Mouse (Mus musculus): ENCODE results near the gene Zcchc24.
"Not testable (repeated sequence)": the region's sequence is repeated elsewhere in the genome, so short reads cannot be mapped to it uniquely, and the experiment has no call there.

Gene Zcchc24

GRCm38 (mm10) chr14:25768915-25769625 is at the start of gene Zcchc24:
Gene Zcchc24 (minus strand): TSS chr14:25769039.
- DNase-seq (ENCODE audit: low spot score) = peak; percentile 47

GRCm38 (mm10) chr14:25816416-25816815 is 47.6 kb upstream of the Zcchc24 start:
- DNase-seq (ENCODE audit: low spot score) = no peak

DNA sequence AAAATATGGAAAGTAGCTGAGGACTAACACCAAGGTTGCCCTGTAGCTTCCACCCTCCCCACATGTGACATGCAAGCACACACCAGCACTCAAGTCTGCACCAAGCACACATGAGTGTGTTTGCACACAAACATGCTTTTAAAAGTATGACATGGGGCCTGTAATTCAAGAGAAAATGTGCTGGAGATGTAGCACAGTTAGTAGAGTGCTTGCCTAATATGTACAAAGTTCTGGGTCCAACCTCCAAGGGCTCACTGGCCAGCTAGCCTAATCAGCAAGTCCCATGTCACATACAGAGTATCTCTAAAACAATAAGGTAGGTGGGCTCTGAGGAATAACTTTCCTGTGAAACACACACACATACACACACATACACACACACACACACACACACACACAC is 45.3 kb upstream of the Zcchc24 start:
- DNase-seq (ENCODE audit: low spot score) = no peak

GRCm38 (mm10) chr14:25811026-25811425 is 42.2 kb upstream of the Zcchc24 start:
- not testable (repeated sequence) for DNase-seq (ENCODE audit: low spot score)

- DNase-seq (ENCODE audit: low spot score) = no peak
These were observed 37.7 kb upstream of the Zcchc24 start for GRCm38 (mm10) chr14:25806561-25806960.

- no peak for DNase-seq (ENCODE audit: low spot score)
These were observed 37.0 kb upstream of the Zcchc24 start for GRCm38 (mm10) chr14:25805871-25806270.

DNA sequence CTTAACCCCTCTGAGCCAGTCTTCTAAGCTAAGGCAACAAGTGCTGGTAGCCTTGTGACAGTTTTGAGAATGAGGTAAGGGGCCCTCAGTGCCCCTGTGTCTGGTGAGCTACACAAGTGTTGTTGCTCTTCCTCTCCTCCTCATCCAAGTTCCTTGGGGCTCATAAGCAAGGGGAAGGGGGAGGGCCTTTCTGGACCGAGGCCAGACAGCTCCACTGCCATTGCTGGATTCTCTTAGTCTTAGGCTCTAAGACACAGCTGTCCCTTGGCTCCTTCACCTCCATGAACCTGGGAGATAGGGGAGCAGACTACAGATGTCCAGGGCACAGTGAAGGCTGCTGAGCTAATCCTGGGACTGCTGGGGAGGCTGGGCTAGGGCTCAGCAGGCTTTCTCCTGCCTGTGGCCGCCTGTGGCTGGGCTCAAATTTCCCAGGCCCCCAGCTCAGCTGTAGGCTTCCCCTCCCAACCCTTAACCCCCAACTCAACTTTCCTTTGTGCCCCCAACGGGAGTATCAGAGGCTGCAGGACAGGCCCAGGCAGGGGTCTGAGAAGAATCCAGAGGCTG is 34.5 kb upstream of the Zcchc24 start:
- DNase-seq (ENCODE audit: low spot score) = no peak

DNA sequence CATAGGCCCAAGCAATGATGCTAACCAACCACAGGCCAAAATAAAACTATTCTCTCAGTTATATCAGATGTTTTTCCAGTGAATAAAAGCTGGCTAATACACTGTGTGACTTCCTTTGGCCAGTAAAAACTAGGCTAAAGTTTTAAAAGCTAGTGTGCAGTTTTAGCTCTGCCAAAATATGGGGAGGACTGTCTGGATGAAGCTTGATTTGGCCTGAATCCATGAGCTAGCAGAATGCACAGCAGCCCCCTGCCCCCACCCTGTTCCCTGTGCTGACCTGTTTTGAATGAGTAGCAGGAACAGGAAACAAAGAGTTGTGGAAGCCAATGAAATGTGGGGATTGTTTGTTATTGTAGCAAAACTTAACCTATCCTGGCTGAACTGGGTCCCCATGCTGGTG is 33.7 kb upstream of the Zcchc24 start:
- DNase-seq (ENCODE audit: low spot score) = no peak

DNA sequence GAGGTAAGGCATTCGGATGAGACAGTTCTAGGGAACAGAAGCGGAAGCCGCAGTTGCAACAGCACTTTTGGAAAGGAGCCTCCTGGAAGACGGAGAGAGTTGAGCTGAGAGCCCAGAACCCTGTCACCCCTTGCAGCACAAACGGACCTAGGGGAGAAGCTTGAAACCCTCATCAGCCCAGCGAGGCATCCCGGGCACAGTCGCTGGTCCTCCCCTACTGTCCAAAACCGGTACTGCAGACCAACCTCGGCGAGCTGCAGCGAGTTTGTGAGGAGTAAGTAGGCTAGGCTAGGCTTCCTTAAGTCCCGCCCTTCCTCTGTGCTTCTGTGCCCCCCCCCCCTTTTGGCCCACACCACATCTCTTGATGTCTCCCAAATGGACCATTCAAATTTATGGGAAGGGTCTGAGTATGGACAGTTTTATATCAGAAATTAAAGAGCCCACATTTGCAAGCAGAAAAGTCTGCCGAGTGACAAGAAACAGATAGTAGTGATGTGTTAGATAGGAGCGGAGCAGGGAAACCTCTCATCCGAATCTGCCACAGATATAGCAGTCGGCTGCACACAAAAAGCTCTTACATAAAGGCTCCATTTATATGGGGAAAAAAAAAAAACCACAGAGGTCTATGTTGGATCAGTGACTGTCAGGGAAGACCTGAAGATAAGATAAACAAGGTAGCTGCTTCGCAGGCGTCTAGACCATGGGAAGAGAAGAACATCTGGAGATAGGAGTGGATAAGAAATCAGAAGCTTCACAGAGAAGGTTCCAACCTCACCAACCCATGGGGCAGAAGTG is 31.5 kb upstream of the Zcchc24 start:
- DNase-seq (ENCODE audit: low spot score) = peak; percentile 65

- no peak for DNase-seq (ENCODE audit: low spot score)
These were observed 27.8 kb upstream of the Zcchc24 start for GRCm38 (mm10) chr14:25796619-25797018.

DNA sequence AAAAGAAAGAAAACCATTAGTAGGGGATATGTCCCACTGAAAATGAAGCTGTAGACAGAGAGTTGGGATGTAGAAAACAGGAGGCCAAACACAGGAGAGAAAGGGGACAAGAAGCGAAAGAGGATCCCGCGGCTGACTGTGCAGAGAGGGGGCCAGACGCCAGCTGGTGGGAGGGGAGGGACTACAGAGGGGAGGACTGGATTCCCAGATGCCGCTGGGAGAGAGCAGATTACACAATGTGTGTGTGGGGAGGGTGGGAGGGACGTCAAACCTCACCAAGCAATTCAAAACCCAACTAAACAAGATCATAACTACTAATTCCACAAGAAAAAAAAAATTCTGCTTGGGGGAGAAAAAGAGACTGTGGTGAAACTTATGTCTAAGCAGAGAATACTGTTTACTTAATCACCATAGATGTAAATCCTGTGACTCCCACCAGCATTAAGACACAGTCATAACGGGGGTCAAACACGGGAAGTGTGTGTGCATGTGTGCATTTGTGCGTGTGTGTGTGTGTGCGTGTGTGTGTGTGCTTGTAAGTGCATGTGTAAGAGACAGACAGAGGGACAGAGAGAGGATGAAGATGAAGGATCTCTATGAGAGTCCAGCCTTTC is 26.8 kb upstream of the Zcchc24 start:
- no peak for DNase-seq (ENCODE audit: low spot score)

- no peak for DNase-seq (ENCODE audit: low spot score)
These were observed 26.2 kb upstream of the Zcchc24 start for GRCm38 (mm10) chr14:25795067-25795466.

DNA sequence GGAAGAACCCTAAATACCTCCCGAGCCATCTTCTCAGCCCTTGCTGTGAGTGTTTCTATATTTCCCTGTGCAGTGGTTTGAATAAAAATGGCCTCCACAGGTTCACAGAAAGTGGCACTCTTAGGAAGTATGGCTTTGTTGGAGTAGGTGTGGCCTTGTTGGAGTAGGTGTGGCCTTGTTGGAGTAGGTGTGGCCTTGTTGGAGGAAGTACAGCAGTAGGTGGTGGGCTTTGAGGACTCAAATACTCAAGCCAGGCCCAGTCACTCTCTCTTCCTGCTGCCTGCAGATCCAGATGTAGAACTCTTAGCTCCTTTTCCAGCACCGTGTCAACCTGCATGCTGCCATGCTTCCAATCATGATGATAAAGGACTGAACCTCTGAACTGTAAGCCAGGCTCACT is 25.5 kb upstream of the Zcchc24 start:
- DNase-seq (ENCODE audit: low spot score) = no peak

GRCm38 (mm10) chr14:25790768-25791302 is 22.0 kb upstream of the Zcchc24 start:
- no peak for DNase-seq (ENCODE audit: low spot score)

DNA sequence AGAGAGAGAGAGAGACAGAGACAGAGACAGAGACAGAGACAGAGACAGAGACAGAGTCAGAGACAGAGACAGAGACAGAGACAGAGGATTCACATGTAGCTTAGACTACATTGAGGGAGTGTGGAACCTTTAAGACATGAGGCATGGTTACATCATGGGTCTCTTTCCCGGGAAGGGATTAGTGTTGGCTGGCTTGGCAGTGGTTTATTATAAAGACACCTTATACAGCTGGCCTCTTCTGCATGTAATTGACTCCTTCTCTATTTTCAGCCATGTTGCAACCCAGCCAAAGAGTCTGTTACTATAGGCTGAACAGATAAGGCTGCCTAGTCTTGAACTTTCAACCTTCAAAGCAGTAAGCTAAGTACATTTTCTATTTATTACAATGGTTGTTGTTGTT is 21.1 kb upstream of the Zcchc24 start:
- DNase-seq (ENCODE audit: low spot score) = no peak

DNA sequence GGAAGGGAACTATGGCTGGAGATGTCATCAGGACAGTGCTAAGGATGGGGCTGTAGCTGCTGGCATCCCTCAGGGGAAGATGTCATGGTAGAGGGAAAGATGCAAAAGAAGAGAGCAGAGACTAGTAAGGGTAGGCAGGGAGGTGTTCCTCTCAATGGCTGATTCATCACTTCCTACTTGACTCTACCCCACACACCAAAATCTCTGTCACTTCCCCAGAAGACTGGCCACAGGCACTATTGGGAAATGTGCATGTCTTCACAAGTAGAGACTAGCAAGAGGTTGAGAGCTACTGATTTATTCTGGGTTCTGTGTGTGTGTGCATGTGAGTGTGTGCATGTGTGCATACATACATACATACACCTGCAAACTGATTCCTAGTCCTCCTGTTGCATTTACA is 20.4 kb upstream of the Zcchc24 start:
- no peak for DNase-seq (ENCODE audit: low spot score)

DNA sequence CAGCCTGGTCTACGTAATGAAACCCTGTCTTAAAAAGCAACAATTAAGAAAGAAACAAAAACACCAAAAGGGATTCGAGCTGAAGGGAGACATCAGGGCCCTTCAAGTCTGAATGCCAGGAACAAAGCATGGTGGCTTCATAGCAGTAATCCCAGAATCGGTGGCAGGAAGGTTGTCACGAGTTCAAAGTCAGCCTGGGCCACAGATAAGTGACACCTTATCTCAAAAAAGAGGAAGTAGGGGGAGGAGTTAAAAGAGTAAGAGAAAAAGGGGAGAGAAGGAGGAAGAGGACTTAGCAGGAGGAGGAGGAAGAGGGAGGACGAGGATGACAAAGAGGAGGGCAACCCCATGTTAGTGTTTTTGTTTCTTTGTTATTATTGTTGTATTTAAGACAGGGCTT is 19.4 kb upstream of the Zcchc24 start:
- no peak for DNase-seq (ENCODE audit: low spot score)

DNA sequence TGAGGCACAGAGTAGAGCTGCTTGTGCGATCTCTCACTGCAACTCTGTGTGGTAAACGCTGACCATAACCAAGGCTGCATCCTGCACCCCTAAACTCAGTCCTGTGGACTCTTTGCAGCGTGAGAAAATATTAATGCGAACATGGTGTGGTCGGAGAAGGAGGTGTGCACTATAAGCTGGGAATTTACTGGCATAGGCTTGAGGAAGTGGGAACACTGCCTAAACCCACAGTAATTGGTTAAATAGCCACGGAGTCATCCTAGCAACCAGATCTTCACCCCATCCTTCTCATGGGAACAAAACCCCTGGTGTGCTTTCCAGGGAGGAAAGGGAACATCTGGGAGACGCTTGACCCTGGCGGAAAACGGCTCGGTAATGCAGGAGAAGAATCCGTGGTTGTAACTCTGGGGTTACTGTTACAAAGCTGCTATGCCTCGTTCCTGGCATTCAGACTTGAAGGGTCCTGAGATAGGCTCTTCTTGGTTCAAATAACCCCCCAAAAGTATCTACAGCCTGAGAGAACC is 18.6 kb upstream of the Zcchc24 start:
- DNase-seq (ENCODE audit: low spot score) = no peak

DNA sequence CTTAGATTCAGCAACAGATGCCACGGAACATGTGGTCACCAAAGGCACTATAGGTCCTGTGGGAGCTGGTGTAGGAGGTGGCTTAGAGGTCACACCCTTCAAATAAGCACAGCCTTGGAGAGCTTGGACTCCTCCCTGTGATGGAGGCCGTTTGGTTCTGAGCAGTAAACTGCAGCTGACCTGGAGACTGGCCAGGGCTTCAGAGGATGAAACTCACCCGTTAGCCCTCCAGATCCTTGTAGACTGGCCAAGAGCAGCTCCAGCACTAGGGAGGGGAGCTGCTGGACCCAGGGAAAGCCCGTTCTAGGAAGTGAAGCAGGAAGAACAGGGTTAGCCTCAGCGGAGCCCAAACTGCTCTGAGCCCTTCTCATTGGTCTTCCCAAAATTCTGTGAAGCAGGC is 18.1 kb upstream of the Zcchc24 start:
- no peak for DNase-seq (ENCODE audit: low spot score)

DNA sequence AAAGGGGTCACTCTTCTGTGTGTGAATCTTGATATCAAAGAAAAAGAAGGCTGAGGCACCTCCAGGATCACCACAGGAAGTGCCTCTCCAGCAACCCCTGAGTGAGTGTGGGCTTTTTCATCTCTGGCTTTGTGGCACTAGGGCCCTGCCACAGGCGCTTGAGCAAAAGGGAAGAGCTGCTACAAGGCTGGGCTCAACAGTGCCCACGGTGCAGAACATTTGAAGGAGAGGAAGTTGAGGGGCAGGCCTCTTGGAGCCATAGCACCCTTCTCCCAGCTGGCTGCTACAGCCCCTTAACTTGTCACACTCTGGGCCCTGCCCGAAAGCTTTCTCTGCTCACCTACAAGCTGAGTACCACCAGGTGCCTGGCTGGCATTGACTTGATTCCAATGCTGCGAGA is 16.4 kb upstream of the Zcchc24 start:
- no peak for DNase-seq (ENCODE audit: low spot score)

GRCm38 (mm10) chr14:25783220-25783619 is 14.4 kb upstream of the Zcchc24 start:
- no peak for DNase-seq (ENCODE audit: low spot score)

GRCm38 (mm10) chr14:25780601-25781000 is 11.8 kb upstream of the Zcchc24 start:
- no peak for DNase-seq (ENCODE audit: low spot score)

Measured in layer of hippocampus, adult 9-10 months (tissue).